Mouse (Mus musculus): ENCODE data around the gene Lin28a.

Gene Lin28a

DNA sequence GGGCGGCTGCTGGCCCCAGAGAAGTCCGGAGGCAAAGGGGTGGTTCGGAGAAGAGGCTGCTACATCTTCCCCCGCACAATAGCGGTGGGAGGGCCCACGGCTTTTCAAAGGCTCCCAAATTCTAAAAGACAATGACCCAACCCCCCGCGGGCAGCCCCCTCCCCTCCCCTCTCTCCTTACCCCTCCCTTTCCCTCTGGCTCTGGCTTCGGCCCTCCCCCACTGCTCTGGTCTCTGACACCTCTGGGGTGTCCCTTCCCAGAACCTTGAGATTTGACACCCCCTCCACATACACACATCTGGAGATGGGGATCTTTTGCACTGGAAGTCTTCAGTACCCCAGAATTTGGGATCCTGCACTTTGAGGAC is at the start of gene Lin28a:
Gene Lin28a (minus strand): TSS at position 63 of the 367 bp plus-strand sequence.
- DNase-seq = no peak

DNA sequence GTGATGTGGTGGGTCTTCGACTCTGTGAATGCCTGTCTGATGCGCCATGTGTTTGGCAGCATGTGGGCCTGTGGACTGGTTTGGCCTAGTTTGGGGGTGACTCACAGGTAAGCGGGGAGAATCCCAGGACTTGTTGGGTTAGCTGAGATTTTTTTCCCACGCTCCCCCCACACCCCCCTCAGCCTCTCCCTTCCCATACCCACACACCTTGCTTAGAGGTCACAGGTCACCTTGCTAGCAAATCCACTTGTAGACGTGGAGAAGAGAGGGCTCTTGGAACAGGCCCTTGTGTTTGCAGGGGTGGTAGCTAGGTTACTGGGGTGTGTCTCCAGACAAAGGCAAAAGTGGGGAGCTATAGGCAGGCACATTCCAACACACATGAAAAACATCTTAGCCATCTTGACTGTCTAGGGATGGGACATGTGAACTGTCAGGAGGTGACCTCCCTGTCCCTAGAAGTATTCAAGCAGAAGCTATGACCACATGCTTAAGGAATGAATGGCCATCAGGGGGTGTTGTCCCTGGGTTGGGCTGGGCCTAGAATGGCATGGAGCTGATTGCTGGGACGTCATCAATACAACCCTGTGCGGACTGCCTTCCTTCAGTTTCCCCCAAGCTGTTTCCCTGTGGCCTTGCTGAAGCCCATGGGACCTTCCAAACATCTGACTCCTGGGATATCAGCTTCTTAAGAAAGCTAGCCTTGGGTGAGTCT is 49.3 kb upstream of the Lin28a start:
- DNase-seq = no peak

DNA sequence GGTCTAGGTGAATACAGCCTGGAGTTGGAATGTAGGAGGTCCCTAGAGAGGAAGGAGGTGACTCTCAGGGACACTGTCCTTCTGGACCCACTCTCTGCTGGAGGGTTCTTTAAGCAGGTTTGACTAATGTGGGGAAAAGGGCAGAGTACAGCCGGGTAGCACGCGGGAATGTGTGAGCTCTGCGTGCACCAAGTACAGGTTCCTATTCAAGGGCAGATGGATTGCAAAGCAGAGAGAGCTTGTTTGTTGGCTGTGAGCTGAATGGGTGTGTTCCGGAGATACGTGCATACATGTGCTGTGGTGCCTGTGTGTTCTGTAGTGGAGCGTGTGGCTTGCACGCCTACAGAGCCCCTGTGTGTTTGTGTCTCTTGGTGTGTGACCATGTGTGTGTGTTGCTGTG is 48.7 kb upstream of the Lin28a start:
- DNase-seq = no peak

DNA sequence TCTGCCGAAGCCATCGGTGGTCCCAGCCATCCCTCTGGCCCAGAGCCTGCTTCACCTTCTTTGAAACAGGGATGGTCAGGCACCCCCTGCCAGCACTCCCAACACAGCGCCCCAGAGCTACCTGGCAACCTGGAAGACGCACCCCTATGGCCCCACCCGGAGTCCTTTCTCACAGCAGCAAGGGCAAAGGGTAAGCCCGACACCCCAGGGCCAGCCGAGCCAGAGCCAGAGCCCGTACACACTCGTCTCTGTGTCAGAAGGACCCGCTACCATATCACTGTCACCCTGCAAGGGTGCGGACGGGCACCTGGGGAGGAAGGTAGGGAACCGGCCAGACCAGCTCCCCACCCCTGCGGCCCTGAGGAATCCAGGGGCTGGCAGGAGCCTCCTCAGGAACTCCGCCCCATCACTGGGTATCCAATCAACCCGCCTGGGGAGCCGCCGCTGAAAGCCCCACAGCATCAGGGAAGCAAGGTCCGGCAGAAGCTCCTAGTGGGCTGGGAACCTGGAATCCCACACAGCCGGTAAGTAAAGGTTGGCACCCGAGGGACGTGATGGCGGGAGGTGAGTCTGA is 46.9 kb upstream of the Lin28a start:
- DNase-seq = peak; percentile 10

DNA sequence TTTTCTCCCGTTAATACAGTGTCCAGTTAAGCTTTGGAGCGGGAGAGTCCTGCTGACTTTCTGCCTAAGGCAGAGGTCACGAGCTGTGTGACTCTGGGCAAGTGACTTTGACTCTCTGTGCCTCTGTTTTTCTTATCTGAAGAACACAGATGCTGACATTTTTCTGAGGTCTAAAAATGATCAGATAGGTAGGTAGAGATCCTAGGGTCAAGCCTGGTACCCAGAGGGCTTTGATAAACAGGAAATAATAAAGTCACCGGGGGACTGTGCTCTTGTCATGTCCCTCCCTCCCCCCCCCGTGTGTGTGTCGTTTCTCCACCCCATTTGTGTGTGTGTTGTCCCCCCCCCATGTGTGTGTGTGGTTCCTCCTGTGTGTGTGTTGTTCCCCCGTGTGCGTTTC is 43.9 kb upstream of the Lin28a start:
- DNase-seq = no peak

DNA sequence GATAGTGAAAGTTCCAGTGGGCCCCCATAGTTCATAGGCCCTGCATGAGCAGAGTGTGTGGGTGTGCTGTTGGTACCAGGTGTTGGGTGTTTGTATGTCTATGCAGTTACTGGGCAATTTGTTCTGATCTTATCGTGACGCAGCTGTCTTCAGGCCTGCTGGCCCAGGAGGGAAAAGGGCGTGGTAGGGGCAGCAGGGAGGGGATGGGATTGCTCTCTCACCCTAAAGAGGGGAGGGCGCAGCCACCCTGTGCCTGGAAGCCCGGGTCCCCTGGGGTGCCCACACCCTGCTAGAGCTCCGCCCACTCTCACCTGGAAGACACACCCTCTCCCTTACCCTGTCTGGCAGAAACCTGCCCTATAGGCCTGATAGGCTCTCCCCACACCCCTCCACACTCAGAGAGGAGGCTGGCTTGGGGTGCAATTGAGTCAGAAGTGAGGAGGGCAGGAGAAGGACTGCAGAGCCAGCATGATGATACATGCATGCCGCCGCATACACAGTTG is 43.4 kb upstream of the Lin28a start:
- DNase-seq = no peak

DNA sequence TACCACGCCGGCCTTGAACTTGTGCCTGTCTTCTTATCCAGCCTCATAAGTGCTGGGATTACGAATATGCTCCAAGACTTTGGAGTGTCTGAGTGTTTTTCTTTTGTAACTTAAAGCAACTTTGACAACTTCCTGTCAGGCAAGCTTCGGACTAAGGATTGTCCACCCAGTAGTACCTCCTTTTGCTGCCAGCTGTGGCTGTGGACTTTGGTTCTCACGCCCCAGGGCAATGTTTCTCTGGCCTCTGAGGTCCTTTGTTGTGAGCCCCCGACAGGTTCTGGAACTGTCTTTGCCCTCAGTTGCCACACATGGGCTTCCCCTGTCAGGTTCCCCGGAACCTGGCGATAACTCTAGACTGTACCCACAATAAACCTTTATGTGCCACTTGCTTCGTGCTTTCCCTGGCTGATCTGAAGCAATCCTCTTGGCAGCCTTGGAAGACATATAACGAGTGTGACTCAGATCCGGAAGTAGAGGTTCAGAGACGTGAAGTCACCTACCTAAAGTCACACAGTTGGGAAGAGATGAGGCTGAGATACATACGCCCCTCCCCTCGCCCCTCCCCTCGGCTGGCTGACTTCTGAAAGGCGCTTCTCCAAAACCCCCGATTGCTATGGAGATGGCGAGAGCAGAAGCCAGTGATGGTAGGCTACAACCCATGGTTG is 42.7 kb upstream of the Lin28a start:
- no peak for DNase-seq

DNA sequence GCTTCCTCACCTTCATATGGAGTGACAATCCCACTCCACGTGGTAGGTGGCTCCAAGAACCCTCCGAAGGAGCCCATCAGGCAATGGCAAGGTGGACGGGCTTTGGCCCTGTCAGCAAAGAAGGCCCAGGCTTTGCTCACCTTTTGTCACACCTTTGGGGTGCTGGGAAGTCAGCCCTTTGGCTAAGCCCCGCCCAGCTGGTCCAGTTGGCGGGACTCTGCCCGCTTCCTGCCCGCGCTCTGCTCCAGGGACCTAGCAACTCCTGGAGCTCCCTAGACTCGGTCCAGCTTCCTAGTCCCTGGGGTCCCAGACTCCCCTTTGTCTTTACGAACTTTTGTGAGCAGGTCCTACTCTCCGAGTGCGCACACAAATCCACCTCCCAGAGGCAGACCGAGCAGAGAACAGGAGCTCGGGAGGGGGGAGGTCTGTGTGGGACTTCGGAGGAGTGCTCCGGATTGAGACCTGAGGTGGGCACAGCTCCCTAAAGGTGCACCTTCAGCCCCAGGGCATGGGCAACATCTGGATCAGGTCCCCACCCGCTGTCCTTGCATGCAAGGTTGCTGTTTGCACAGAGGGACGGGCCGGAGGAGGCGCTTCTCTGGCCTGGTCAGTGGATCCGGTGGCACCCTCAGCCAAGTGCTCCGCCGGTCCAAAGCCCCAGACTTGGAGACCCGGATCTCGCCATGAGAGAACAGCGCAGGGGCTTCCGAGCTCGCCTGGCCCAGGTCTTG is 41.7 kb upstream of the Lin28a start, which contains the start of gene Crybg2:
Gene Crybg2 (plus strand): TSS at position 681 of the 731 bp plus-strand sequence.
- no peak for DNase-seq

DNA sequence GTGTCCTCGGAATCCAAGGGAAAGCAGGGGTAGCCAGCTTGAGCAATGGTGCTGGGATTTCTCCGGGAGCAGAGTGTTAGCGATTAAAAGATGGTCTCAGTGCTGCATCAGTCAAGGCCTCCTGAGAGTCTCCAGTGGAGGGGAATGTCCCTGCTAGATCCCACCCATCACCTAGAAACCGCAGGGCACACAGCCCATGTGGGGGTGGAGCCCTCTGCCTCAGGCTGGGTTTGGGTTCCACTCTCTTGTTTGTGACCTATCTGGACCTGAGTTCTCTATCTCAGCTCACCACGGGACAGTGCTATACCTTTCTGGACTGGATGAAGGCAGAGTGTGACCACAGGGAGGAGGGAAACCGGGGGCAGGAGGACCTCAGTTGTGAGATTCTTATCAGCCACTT is 40.3 kb upstream of the Lin28a start:
- no peak for DNase-seq

DNA sequence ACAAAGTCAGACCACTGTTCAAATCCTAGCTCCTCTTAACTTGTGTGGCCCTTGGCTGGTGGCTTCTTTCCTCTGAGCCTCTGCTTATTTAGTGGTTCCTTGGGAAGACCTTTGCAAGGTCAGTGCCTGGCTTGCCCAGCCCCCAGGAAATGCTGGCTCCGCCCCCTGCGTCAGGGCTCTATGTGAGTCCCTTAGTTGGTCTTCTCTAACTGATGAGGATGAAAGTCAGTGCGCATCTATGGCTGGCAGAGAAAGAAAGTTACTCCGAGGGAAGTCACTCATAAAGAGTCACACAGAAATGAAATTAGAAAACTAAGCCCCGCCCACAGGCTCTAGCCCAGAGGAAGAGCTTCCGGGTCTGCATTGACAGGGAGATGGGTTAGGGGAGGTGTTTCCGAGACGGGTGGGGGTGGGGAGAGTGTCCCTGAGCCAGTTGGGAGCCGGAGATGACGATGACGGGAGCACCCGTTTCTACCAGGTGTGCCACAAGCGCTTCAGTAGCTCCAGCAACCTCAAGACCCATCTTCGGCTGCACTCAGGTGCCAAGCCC is 39.6 kb upstream of the Lin28a start:
- DNase-seq = no peak

DNA sequence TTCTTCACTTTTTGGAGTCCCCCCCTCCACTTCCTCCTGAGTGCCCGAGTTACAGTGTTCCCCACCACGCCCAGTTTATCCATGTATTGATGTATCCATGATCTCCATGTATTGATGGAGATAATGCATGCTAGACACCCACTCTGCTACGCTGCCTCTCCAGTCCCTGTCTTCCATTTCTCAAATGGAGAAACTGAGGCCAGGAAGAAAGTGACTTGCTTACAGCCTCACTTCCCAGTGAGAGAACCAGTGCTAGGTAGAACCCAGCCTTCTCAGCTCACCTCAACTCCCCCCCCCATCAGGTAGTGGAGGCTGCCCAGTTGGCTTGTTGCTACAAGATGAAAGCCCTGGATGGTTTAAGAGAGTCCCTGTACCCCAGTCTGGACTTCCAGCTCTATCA is 34.9 kb upstream of the Lin28a start, which contains the start of gene Zfp683:
Gene Zfp683 (plus strand): TSS at position 301 of the 400 bp plus-strand sequence.
- no peak for DNase-seq

DNA sequence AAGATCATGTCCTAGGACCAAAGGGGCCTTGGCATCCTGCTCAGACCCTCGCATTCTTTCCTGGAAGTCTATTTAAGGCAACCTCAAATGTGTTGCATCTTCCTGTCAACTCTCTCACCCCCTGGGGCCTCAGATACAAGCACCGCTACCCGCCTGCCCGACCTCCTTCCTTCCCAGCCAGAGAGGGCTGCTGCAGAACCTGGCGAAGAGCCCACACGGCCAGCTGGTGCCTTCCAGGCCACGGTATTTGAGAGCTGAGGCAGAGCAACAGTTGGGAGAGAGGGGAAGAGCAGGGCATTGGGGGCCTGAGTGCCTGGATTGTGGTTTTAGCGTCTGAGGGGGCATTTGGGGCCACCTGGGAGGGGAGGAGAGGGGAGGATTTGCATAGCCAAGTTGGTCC is 33.9 kb upstream of the Lin28a start:
- DNase-seq = peak; percentile 47

DNA sequence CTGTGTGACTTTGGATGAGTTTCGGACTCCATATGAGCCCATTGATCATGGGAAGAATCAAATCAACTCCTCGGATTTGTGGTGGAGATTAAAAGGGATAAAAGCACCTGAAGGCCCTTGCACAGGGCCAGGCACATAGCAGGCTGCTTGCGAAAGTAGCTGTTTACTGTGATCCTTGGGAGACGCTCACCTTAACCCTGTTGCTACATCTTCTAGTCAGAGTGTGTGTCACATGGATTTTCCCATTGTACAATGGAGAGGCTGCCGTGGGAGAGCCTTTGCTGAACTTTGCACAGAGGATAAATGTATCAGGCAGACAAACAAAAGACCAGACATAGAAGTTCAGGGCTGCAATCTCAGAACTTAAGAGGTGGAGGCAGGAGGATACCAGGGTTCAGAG is 33.3 kb upstream of the Lin28a start:
- DNase-seq = no peak

DNA sequence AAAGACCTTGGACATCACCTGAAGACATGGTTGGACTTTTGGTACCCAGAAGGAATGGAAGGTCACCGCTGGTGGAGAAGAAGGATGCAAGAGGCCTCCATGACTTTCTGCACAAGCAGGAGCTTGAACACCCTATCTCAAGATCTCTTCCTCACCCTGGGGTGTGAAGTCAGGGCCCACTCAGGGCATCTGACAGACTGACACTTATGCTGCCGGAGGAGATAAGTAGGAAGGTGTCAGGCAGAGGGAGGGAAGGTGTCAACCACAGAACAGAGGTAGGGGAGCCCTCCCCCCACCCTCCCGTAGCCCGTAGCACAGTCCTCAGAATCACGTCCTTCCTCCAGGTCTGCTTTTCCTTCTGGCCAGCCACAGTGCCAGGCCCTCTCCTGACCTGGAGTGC is 29.0 kb upstream of the Lin28a start:
- no peak for DNase-seq

DNA sequence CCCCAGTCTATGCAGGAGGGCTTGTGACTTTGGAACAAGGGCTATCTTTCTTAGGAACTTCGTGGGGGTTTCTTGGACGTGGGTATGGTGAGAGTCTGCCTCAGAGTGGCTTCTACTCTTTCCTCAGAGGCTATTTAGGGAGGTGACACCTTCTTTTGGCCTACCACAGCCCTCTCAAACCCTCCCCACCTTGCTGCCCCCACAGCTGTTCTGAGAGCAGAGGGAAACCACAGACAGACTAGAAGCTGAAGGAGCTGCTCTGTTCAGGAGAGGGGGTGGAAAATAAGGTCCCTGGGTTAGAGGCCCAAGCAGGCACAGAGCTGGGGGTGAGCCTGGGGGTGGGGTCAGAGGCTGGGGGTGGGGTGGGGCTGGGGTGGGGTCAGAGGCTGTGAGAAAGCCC is 24.4 kb upstream of the Lin28a start:
- DNase-seq = no peak

DNA sequence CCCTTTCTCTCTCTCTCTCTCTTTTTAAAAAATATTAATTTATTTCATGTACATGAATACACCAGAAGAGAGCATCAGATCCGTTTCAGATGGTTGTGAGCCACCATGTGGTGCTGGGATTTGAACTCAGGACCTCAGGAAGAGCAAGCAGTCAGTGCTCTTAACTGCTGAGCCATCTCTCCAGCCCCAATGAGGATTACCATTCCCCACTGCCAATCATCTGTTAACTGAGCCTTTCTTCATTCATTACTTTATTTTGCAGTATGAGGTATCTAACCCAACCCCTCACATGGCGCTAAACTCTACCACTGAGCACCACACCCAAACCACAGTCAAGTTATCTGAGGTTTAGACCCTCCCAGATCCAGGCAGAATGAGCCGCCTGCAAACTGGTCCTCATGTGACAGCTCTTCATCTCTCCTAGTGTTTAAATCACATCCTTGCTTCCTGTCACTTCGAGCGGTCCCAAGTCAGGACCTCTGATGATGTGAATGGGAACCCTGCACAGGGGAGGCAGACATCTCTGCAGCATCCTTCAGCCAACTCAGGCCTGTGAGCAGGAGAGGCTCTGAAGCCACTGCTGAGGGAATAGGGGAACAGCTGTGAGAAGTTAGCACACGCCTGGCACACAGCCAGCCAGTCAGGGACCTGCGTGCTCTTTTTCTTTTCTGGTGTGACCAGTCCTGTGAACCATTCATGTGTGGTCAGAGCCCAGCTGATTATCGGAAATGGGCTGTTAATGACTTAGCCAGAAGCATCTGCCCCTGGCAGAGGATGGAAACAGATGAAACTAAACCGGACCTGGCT is 22.9 kb upstream of the Lin28a start:
- peak; percentile 30 for DNase-seq

DNA sequence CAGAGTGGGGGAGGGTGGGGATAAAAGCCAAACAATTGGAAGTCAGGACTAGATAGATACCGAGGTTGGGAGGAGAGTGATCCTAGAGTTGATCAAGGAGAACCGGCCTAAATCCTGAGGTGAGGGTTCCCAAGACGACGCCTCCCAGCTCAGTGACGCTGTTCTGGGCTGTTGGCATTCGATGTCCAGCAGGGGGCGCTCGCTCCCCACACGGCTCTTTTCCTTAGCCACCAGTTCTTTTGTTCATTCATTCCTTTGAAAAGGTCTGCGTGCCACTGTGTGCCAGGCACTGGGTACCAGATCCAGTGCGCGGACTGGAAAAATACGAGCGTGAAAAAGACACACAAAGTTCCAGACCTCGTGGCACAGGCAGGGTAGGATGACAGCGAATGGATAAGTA is 17.3 kb upstream of the Lin28a start:
- peak; percentile 79 for DNase-seq

DNA sequence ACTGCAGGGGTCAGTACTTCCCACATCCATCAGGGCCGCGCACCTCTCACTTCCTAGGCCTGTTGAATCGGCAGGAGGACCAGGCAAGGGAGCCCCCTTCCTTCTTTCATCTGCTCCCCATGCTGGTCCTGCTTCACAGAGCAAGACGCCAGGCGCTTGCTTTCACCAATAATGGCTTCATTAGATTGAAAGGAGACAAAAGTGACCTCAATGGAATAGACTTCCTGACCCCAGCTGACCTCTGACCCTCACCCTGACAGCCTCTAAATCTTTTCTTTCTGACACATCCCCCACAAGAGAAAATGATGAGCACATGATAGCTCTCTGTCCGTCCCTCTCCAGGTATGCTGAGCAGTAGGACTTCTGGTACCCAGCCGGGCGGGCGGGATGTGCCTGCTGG is 7.2 kb upstream of the Lin28a start:
- DNase-seq = no peak

DNA sequence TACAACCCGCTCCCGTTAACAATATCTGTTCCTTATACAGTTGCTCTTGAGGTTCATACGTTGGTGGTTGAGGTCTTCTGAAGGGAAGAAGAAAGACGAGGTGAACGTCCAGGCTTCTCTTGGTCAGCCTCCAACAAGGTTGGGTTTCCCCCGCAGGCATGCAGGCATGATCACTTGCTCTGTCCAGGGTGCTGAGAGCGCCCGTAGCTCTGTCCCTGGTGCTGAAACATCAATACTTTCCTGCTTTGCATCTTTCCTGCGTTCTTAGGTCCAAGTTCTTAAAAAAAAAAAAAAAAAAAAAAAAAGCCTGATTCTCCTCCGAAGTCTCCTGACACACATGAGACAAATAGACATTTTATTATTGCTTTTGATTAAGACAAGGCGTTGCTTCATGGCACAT is 2.0 kb upstream of the Lin28a start:
- DNase-seq = peak; percentile 85

DNA sequence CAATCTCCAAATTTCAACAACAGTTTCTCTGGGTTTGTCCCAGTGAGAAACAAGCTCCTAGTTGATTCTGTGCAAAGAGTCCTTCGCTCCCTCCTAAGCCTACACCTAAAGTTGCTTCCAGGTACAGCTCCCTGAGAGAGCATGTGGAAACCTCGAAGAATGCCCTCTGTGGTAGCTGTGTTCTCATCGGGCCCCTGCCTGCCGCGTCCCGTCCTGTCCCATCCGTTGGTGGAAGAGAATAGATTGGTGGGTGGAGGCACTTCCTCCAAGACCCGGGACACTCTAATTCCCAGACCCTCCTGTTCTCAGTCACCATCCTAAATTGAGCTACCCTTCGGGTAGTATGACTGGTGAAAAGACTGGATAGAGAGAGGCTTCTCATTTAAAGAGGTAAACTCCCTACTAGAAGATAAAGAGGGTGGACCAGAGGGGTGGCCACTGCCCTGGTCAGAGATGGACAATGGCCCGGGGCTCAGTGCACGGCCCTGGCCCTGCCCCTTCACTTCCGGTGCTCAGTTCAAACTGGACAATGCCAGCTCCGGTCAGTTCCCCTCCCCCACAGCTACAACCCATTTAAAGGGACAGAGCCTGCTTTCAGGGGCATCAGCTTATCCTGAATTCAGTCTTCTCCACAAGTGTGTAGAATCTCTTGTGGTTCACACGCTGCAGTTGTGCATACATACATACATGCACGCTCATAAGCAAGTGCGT is 1.2 kb upstream of the Lin28a start:
- DNase-seq = no peak

DNA sequence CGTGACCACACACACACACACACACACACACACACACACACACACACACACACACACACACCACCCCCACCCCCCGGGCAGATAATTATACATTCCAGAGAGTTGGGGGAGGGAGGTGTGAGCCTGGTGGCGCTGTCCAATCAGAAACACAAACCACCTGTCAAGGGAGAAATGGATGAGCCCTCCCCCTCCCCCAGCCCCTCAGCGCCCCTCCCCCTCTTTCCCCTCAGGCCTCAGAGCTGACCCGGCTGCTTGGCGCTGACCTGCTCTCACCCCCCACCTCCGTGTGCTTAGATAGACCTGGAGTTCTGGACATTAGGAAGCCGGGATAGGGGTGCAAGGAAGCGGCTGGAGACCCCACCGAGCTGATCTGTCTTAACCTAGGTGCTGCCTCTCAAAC is 569 bp upstream of the Lin28a start:
- DNase-seq = no peak

All from lung, postnatal 14 days (tissue).